Mouse (Mus musculus): ENCODE measurements around the gene Rxrb.
"Not testable (repeated sequence)": the region's sequence is repeated elsewhere in the genome, so short reads cannot be mapped to it uniquely, and the experiment has no call there.

Gene Rxrb

GRCm38 (mm10) chr17:34031465-34032173 lies at the start of gene Rxrb, which contains the start of gene Slc39a7:
TSS of gene Rxrb (plus strand) at chr17:34031812.
TSS of gene Slc39a7 (minus strand) at chr17:34031682.
- peak; percentile 95 for DNase-seq (ENCODE audit: low read depth, low spot score)

GRCm38 (mm10) chr17:33982136-33982535 lies 49.5 kb upstream of the Rxrb start:
- not testable (repeated sequence) for DNase-seq (ENCODE audit: low read depth, low spot score)

- peak; percentile 27 for DNase-seq (ENCODE audit: low read depth, low spot score)
These were observed 39.6 kb upstream of the Rxrb start for GRCm38 (mm10) chr17:33991788-33992664.

- no peak for DNase-seq (ENCODE audit: low read depth, low spot score)
These were observed 36.7 kb upstream of the Rxrb start for GRCm38 (mm10) chr17:33994959-33995358.

GRCm38 (mm10) chr17:33995651-33996050 lies 36.0 kb upstream of the Rxrb start:
- DNase-seq (ENCODE audit: low read depth, low spot score) = no peak

GRCm38 (mm10) chr17:33997025-33997424 lies 34.6 kb upstream of the Rxrb start:
- not testable (repeated sequence) for DNase-seq (ENCODE audit: low read depth, low spot score)

- DNase-seq (ENCODE audit: low read depth, low spot score) = not testable (repeated sequence)
These were observed 32.9 kb upstream of the Rxrb start for GRCm38 (mm10) chr17:33998697-33999096.

- DNase-seq (ENCODE audit: low read depth, low spot score) = no peak
These were observed 32.1 kb upstream of the Rxrb start for GRCm38 (mm10) chr17:33999341-34000149.

- DNase-seq (ENCODE audit: low read depth, low spot score) = no peak
These were observed 31.5 kb upstream of the Rxrb start, which contains the start of gene H2-K1 for GRCm38 (mm10) chr17:34000150-34000537. TSS of gene H2-K1 (minus strand) at chr17:34000347.

GRCm38 (mm10) chr17:34000796-34001195 lies 30.8 kb upstream of the Rxrb start:
- DNase-seq (ENCODE audit: low read depth, low spot score) = not testable (repeated sequence)

GRCm38 (mm10) chr17:34003426-34003825 lies 28.2 kb upstream of the Rxrb start:
- DNase-seq (ENCODE audit: low read depth, low spot score) = no peak

- no peak for DNase-seq (ENCODE audit: low read depth, low spot score)
These were observed 25.0 kb upstream of the Rxrb start for GRCm38 (mm10) chr17:34006570-34006969.

- DNase-seq (ENCODE audit: low read depth, low spot score) = no peak
These were observed 21.5 kb upstream of the Rxrb start for GRCm38 (mm10) chr17:34010156-34010555.

- DNase-seq (ENCODE audit: low read depth, low spot score) = no peak
These were observed 18.2 kb upstream of the Rxrb start for GRCm38 (mm10) chr17:34013436-34013835.

- no peak for DNase-seq (ENCODE audit: low read depth, low spot score)
These were observed 9.8 kb upstream of the Rxrb start for GRCm38 (mm10) chr17:34021539-34022413.

GRCm38 (mm10) chr17:34022414-34022783 lies 9.2 kb upstream of the Rxrb start:
- DNase-seq (ENCODE audit: low read depth, low spot score) = no peak

GRCm38 (mm10) chr17:34022987-34023386 lies 8.6 kb upstream of the Rxrb start:
- DNase-seq (ENCODE audit: low read depth, low spot score) = no peak

- no peak for DNase-seq (ENCODE audit: low read depth, low spot score)
These were observed 7.9 kb upstream of the Rxrb start for GRCm38 (mm10) chr17:34023678-34024077.

GRCm38 (mm10) chr17:34024317-34024821 lies 7.2 kb upstream of the Rxrb start, which contains the start of gene Ring1:
TSS of gene Ring1 (minus strand) at chr17:34024680.
- peak; percentile 53 for DNase-seq (ENCODE audit: low read depth, low spot score)
